Mouse (Mus musculus) heart, embryonic 15.5 days (tissue): ENCODE results near the gene Gm28360. TPM values are rescaled to one million over a fixed set of nuclear protein-coding genes. Genes with fewer than 3 reads are reported as not detected.
"Not testable (repeated sequence)": the region's sequence is repeated elsewhere in the genome, so short reads cannot be mapped to it uniquely, and the experiment has no call there.

Source experiments
- ATAC-seq: fragments of 200-750 bp; cut with Nextera tagmentation; replicated peaks from 2 replicates; pipeline ENCODE4 v1.8.0; 2017; ENCODE audit warnings: low read depth, moderate TSS enrichment; ENCODE audit not compliant: insufficient number of reproducible peaks, insufficient read depth, low FRiP score
- H3K27ac ChIP-seq: fragments of 300-500 bp; sonication (generic); 2 replicates; pipeline ENCODE4 v1.5.1; 2015; ENCODE audit warnings: mild to moderate bottlenecking, inconsistent platforms
- H3K27me3 ChIP-seq: fragments of 300-500 bp; sonication (generic); 2 replicates; pipeline ENCODE4 v1.6.1; 2015; ENCODE audit warnings: inconsistent platforms
- H3K36me3 ChIP-seq: fragments of 300-500 bp; sonication (generic); 2 replicates; pipeline ENCODE4 v1.6.1; 2015; ENCODE audit warnings: mild to moderate bottlenecking, inconsistent platforms
- H3K4me1 ChIP-seq: fragments of 300-500 bp; sonication (generic); replicated peaks from 2 replicates; pipeline ENCODE4 v1.6.1; 2015; ENCODE audit warnings: inconsistent platforms
- H3K4me2 ChIP-seq: fragments of 300-500 bp; sonication (generic); 2 replicates; pipeline ENCODE4 v1.6.1; 2015; ENCODE audit warnings: inconsistent platforms, mild to moderate bottlenecking, moderate library complexity
- H3K4me3 ChIP-seq: fragments of 300-500 bp; sonication (generic); 2 replicates; pipeline ENCODE4 v1.5.1; 2015; ENCODE audit warnings: mild to moderate bottlenecking, inconsistent platforms
- H3K9ac ChIP-seq: fragments of 300-500 bp; sonication (generic); 2 replicates; pipeline ENCODE4 v1.6.1; 2015; ENCODE audit warnings: mild to moderate bottlenecking, inconsistent platforms
- H3K9me3 ChIP-seq: fragments of 300-500 bp; sonication (generic); replicated peaks from 2 replicates; pipeline ENCODE4 v1.6.1; 2016; ENCODE audit warnings: inconsistent platforms
- WGBS: fragments of 180-500 bp; shearing (Covaris S2); methylation state at CpG from one replicate; pipeline ENCODE4 v1.1.7; 2015; ENCODE audit warnings: mixed read lengths; 5-methylcytosine and 5-hydroxymethylcytosine counted together
- polyA plus RNA-seq: library from polyadenylated mRNA; unstranded; fragments of >200 nt; fragmentation: Nextera tagmentation; extraction: Ambion mirVana; gene quantifications from 2 replicates; pipeline ENCODE4 v1.2.1, GENCODE M21; 2015

Gene Gm28360
- polyA plus RNA-seq: not detected in 2 replicates

DNA sequence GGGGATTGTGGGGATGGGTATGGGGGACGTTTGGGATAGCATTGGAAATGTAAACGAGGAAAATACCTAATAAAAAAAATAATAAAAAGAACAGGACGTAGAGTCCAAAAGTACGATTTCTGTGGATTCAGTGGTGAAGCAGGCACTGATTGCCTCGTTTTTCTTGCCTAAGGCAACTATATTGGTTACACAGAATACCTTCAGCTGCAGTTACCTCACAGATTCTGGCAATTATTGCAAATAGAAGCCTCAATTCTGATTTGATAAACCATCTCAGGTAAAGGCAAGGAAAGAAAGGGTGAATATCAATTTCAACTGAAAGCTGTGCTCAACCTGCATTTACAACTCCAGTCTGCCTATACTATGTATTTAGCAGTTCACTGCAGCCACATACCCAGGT lies at the start of gene Gm28360:
TSS of gene Gm28360 (plus strand) at position 301 of the 400 bp plus-strand sequence.
- H3K27ac ChIP-seq, H3K9ac ChIP-seq, ATAC-seq, H3K4me1 ChIP-seq, H3K27me3 ChIP-seq, H3K9me3 ChIP-seq, H3K4me2 ChIP-seq, H3K4me3 ChIP-seq, H3K36me3 ChIP-seq: not testable (repeated sequence)
- WGBS: 53% methylated on average over 5 of the region's 5 CpGs

DNA sequence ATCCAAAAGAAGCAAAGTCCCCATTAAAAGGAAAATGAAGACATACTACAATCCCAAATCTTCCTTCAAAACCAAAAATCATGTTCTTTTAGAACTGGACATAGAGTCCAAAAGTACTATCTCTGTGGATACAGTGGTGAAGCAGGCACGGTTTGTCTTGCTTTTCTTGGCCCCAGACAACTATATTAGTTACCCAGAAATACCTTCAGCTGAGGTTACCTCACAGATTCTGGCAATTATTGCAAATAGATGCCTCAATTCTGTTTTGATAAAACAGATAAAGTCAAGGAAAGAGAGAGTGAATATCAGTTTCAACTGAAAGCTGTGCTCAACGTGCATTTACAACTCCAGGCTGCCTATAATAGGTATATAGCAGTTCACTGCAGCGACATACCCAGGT lies 49.0 kb upstream of the Gm28360 start, which contains the start of gene B020011L13Rik:
TSS of gene B020011L13Rik (plus strand) at position 301 of the 400 bp plus-strand sequence.
- WGBS: 44% methylated on average over 3 of the region's 3 CpGs
- H3K4me1 ChIP-seq, H3K27me3 ChIP-seq, H3K27ac ChIP-seq, H3K4me3 ChIP-seq, ATAC-seq, H3K9me3 ChIP-seq, H3K36me3 ChIP-seq, H3K9ac ChIP-seq, H3K4me2 ChIP-seq: not testable (repeated sequence)

DNA sequence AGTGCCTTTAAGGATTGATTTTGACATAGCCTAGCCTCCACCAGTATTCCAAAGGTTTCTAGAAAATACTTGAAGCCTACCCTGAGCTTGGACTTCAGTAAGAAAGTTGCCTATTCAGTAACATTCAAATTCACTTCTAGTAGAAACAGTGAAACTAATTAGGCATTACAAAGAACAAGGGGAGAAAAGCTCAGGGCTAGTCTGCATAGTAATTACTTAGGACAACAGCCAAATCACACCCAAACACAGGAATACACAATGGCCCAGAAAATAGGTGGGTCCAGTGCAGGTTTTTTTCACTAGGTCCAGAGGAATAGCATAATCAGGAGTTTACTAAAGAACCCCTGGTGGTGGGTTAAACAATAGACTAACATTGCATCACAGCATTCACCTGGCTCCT lies 13.6 kb upstream of the Gm28360 start:
- not testable (repeated sequence) for H3K27me3 ChIP-seq, ATAC-seq, H3K36me3 ChIP-seq, H3K9ac ChIP-seq, H3K27ac ChIP-seq, H3K4me1 ChIP-seq, H3K4me3 ChIP-seq, H3K9me3 ChIP-seq, H3K4me2 ChIP-seq

DNA sequence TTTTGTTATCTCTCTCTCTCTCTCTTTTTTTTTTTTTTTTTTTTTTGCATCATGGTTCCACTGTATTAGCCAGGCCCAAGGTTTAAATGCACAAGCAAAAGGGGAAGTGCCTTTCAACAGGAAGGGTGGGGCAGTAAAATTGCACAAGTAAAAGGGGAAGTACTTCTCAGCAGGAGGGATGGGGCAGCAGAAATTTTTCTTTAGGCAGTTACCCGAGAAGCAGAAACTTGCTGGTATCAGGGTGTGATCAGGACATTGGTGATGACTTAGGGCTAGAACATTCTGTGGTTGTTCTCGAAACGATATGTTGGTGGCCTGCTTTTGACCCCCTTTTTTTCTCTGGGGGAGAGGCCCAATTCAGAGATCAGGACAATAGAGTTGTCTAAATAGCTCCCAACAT lies 21.8 kb downstream of the Gm28360 start:
- not testable (repeated sequence) for H3K9me3 ChIP-seq, H3K36me3 ChIP-seq, H3K9ac ChIP-seq, ATAC-seq, H3K4me3 ChIP-seq, H3K27ac ChIP-seq, H3K4me1 ChIP-seq, H3K4me2 ChIP-seq, H3K27me3 ChIP-seq
- 70% methylated on average over 3 of the region's 3 CpGs for WGBS

Other genes starting within 250 kb of the Gm28360 start
- gene Gm28363, start 132.9 kb upstream of the Gm28360 start, polyA plus RNA-seq: not detected in 2 replicates
- gene B020011L13Rik, start 48.9 kb upstream of the Gm28360 start, polyA plus RNA-seq: not detected in 2 replicates
- not detected in 2 replicates for gene Gm28168, start 97.9 kb downstream of the Gm28360 start, polyA plus RNA-seq
- not detected in 2 replicates for gene Gm7145, start 135.9 kb downstream of the Gm28360 start, polyA plus RNA-seq